Mouse (Mus musculus): ENCODE results near the gene Vmn2r87.
"Not testable (repeated sequence)": the region's sequence is repeated elsewhere in the genome, so short reads cannot be mapped to it uniquely, and the experiment has no call there.

Gene Vmn2r87

DNA sequence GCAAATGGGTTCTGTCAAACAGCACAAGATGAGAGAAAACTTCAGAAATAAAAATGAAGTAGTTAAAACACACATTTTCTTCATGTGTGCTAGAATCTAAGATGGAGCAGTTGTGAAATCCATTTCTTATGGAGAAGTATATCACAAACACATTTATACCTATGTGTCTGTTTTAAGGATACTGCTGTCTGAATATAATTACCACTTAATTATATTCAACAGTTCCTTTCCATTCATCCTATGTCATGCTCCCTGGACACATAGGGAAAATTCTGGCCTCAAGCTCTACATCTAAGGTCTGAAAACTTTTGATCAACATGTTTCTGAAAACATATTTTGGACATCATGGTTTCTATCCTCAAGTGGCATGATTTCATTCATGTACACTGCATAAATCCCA is at the start of gene Vmn2r87:
Gene Vmn2r87 (minus strand): TSS at position 101 of the 400 bp plus-strand sequence.
- DNase-seq (ENCODE audit: extremely low read depth, low read depth, low spot score): no peak

DNA sequence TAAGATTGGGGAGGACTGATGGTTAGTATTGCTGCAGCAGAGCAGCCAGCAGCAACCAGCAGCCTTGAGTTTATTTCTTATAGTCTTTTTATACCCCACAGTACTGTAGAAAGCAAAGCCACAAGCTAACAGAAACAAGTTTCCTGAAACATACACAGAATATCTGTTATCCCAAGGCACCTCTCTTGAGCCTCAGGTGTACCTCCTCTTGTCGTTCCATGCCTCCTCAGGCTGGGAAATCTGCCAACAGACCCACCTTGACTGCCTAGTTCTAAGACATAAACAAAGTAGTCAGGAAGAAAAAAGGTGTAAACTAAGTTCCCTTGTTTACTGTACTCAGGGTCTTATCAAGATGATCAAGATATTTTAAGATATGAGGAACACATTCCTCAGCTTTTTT is 47.1 kb upstream of the Vmn2r87 start:
- not testable (repeated sequence) for DNase-seq (ENCODE audit: extremely low read depth, low read depth, low spot score)

DNA sequence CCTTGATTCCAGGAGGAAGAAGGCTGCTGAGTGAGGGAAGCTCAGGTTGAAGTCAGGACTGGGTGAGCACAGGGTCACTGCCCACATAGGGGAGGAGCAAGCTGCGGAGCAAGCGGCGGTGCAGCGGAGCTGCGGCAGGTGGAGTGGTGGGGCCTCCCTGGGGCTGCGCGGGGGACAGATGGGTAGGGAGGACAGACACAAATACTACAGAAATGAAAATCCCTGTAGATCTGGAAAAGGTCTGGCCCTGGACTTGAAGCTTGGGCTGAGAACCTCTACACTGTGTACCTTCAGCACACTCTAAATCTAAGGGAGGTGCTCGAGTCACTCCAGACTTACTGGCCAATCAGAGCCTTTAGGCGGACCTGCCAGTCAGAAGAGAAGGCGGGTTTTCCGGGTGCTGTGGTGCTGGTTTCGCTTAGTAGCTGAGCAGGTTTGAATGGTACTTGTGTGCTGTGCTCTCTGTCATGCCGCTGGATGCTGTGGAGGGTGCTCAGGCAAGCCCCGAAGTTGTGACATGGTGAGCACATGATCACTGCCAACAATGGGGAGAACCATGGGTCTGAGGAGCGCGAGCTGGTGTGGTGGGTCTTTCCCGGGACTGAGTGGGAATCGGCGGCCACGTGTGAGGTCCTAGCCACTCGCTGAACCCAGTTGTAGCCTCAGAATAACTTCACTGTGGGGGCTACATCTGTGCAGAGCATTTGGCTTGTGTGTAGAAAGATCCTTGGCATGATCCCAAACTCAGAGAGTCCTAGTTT is 44.9 kb upstream of the Vmn2r87 start:
- peak; percentile 30 for DNase-seq (ENCODE audit: extremely low read depth, low read depth, low spot score)

DNA sequence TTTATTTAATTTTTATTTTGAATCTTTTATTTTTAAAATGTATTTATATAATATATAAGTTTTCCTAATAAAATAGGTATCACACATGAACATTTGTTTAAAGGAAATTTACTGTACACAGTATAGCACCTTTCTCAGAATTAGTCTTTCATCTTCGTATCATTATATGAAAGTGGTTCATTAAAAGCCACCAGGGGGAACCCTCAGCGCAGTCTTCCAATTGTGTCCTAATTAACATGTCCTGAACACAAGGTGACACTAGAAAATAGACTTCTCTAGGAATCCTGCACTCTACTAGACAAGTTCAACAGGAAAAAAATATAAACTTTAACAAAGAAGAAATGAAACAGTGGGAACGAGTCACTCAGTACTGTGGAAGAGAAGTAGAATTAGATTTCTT is 38.9 kb upstream of the Vmn2r87 start:
- no peak for DNase-seq (ENCODE audit: extremely low read depth, low read depth, low spot score)

DNA sequence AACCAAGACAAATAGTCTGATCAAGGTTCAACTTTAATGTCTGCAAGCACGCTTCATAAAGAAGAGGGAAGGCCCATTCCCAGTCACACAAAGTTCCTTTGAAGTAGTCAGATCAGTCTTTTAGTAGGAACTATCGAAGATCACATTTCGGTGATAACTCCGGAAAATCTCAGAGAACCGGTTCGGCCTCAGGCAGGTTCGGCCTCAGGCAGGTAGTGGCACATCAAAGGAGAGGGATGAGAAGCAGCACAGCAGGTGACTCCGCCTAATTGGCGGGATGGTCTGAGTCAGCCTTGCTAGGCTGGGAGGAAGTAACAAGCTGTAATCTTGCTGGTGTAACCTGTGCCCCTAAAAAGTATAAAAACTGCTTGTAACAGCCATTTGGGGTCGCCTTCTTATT is 30.7 kb upstream of the Vmn2r87 start:
- no peak for DNase-seq (ENCODE audit: extremely low read depth, low read depth, low spot score)

DNA sequence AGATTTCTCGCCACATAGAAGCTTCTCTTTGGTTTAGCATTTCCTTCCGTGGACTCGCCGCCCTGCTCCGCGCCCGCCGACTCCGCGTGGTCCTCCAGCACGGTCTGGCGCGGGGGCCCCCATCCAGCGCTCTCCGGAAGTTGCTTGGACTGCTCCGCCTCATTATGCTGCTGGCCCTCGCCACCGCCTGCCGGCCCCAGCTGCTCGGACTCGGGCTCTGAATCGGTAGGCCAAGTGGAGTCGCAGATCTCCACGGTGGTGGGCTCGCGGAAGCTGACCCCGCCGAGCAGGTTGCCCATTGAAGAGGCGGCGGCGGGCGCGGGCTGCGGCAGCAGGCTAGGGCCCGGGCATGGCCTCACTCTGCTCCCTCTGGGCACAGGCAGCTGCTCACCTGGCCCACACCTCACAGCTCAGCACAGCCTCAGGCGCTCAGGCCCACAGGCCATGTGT is 26.9 kb downstream of the Vmn2r87 start:
- DNase-seq (ENCODE audit: extremely low read depth, low read depth, low spot score): no peak

DNA sequence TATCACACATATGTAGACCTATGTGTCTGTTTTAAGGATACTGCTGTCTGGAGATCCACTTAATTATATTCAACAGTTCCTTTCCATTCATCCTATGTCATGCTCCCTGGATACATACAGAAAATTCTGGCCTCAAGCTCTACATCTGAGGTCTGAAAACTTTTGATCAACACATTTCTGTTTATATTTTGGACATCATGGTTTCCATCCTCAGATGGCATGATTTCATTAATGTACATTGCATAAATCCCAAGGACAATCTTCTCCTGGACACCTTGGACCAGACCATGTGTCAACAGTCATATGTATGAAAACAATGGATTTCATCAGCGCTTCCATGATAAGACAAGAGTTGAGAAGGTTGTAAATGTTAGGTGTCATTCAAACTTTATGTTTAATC is 41.2 kb downstream of the Vmn2r87 start, which contains the start of gene Vmn2r86:
Gene Vmn2r86 (minus strand): TSS at position 101 of the 400 bp plus-strand sequence.
- DNase-seq (ENCODE audit: extremely low read depth, low read depth, low spot score): not testable (repeated sequence)

DNA sequence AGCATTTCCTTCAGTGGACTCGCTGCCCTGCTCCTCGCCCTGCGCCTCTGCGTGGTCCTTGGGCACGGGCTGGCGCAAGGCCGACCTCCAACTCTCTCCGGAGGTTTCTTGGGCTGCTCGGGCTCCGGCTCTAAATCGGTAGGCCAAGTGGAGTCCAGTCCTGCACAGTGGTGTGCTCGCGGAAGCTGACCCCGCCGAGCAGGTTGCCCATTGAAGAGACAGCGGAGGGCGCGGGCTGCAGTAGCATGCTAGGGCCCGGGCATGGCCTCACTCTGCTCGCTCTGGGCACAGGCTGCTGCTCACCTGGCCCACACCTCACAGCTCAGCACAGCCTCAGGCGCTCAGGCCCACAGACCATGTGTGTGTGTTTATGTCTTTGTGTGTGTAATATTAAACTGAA is 52.4 kb downstream of the Vmn2r87 start:
- DNase-seq (ENCODE audit: extremely low read depth, low read depth, low spot score): no peak

DNA sequence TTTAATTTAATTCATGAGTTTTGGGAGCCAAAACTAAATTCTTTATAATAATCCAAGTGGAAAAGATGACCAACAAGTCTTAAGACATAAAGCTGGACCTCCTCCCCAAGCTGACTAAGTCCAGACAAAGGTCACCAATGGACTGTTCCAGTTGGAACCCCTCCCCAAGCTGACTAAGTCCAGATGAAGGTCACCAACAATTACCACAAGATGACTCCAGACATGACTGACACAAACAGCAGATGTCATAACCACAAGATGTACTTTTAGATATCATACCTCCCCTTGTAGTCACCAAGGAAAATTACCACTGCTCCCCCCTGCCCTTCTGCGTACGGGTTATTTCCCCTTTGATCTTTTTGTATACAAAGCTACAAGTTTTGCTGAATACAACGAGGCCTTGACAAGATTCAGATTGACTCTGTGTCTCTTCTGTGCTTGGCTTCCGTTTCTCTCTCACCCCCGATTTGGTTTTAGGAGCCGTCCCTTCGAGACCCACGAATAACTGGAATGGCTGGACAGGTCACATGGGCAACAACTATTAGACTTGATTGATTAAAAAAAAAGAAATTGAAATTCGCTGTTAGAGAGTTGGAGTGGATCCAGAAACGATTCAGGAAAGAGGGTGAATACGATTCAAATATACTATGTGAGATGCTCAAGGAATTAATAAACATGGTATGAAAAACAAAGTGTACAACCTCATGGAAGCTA is 62.9 kb downstream of the Vmn2r87 start:
- DNase-seq (ENCODE audit: extremely low read depth, low read depth, low spot score): not testable (repeated sequence)

DNA sequence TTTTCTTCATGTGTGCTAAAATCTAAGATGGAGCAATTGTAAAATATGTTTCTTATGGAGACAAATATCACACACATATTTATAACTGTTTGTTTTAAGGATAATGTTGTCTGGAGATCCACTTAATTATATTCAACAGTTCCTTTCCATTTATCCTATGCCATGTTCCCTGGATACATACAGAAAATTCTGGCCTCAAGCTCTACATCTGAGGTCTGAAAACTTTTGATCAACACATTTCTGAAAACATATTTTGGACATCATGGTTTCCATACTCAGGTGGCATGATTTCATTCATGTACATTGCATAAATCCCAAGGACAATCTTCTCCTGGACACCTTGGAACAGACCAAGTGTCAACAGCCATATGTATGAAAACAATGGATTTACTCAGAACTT is 67.6 kb downstream of the Vmn2r87 start, which contains the start of gene Vmn2r85:
Gene Vmn2r85 (minus strand): TSS at position 101 of the 400 bp plus-strand sequence.
- not testable (repeated sequence) for DNase-seq (ENCODE audit: extremely low read depth, low read depth, low spot score)

DNA sequence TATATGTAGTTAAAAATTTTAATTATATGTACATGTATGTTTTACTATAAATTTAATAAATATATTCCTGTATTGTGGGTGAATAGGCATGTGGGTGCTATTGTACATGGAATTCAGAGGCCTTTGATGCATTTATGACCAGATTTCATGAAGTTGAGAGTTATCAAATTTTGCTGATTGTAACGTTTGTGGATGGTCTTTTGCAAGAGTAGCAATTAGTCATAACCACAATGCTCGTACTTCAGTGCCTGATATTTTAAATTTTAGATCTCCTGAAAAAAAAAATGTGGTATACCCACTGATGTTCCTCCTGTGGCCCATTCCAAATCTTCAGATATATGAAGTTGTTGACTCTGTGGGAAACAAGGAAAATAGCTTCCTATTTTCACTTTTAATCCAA is 74.8 kb downstream of the Vmn2r87 start:
- not testable (repeated sequence) for DNase-seq (ENCODE audit: extremely low read depth, low read depth, low spot score)
